Mouse (Mus musculus): Measurements from ENCODE around the gene BC030870.
"Not testable (repeated sequence)": the region's sequence is repeated elsewhere in the genome, so short reads cannot be mapped to it uniquely, and the experiment has no call there.

The BC030870 gene

GRCm38 (mm10) chr8:65129199-65129788 is at the start of gene BC030870:
BC030870 (minus strand) TSS chr8:65129563.
- DNase-seq, result no peak

GRCm38 (mm10) chr8:65174746-65175476 is 45.5 kb upstream of the BC030870 start:
- DNase-seq, result no peak

GRCm38 (mm10) chr8:65169184-65169583 is 39.8 kb upstream of the BC030870 start:
- DNase-seq, result no peak

GRCm38 (mm10) chr8:65160676-65161075 is 31.3 kb upstream of the BC030870 start:
- DNase-seq, result not testable (repeated sequence)

GRCm38 (mm10) chr8:65159096-65159748 is 29.9 kb upstream of the BC030870 start:
- DNase-seq, result no peak

- no peak for DNase-seq
These were observed 28.5 kb upstream of the BC030870 start for GRCm38 (mm10) chr8:65157901-65158300.

GRCm38 (mm10) chr8:65138830-65139466 is 9.6 kb upstream of the BC030870 start:
- DNase-seq, result no peak

GRCm38 (mm10) chr8:65126454-65126853 is 2.9 kb downstream of the BC030870 start:
- DNase-seq, result no peak

- DNase-seq, result no peak
These were observed 3.3 kb downstream of the BC030870 start for GRCm38 (mm10) chr8:65126014-65126413.

- DNase-seq, result no peak
These were observed 17.3 kb downstream of the BC030870 start for GRCm38 (mm10) chr8:65112092-65112491.

GRCm38 (mm10) chr8:65110285-65110691 is 19.1 kb downstream of the BC030870 start:
- peak; percentile 48 for DNase-seq

- no peak for DNase-seq
These were observed 20.4 kb downstream of the BC030870 start for GRCm38 (mm10) chr8:65108936-65109335.

- no peak for DNase-seq
These were observed 21.2 kb downstream of the BC030870 start for GRCm38 (mm10) chr8:65107936-65108718.

GRCm38 (mm10) chr8:65104041-65104440 is 25.3 kb downstream of the BC030870 start:
- no peak for DNase-seq

- DNase-seq, result no peak
These were observed 25.7 kb downstream of the BC030870 start for GRCm38 (mm10) chr8:65103632-65104031.

- peak; percentile 81 for DNase-seq
These were observed 29.6 kb downstream of the BC030870 start for GRCm38 (mm10) chr8:65099735-65100134.

GRCm38 (mm10) chr8:65097760-65098415 is 31.5 kb downstream of the BC030870 start:
- DNase-seq, result peak; percentile 41

- DNase-seq, result no peak
These were observed 39.6 kb downstream of the BC030870 start for GRCm38 (mm10) chr8:65089781-65090180.

- DNase-seq, result no peak
These were observed 41.2 kb downstream of the BC030870 start for GRCm38 (mm10) chr8:65088120-65088519.

GRCm38 (mm10) chr8:65087711-65088110 is 41.7 kb downstream of the BC030870 start:
- no peak for DNase-seq

GRCm38 (mm10) chr8:65085680-65086079 is 43.7 kb downstream of the BC030870 start:
- DNase-seq, result no peak

GRCm38 (mm10) chr8:65080731-65081130 is 48.6 kb downstream of the BC030870 start:
- no peak for DNase-seq

Measured in kidney, adult 11 months (tissue).